Mouse (Mus musculus): Measurements from ENCODE around the gene Dbndd2. TPM values are rescaled to one million over a fixed set of nuclear protein-coding genes. Genes with fewer than 3 reads are reported as not detected.
A peak's percentile ranks its signal among the peaks of the same experiment; 100 is the strongest.

The Dbndd2 gene
- 8.8 and 17.9 TPM in 2 replicates for polyA plus RNA-seq (2014; fragmentation: Nextera tagmentation; extraction: Ambion mirVana)

DNA sequence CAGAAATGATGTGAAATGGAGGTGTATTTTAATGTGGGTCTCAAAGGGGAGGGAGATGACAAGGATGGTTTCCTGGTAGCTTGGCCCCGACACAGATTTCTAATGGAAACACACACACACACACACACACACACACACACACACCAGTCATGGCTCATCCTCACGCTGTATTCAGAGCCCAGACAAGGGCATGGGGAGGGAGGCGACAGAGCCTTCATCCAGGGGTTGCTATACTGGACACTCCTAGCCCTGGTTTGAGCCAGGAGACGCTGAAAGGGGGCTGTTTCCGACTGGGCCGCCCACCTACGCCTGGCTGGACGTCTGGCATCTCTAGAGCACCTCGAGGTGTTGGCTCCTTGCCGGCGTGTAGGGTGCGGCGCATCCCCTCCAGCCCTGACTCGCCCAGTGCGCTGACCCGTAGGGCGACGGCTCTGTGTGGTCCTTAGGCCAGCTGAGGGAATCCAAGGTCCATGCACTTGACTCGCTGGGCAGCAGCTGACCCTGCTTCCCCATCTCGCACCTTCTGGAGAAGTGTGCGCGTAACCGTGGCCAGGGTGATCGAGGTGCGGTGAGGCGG lies at the start of gene Dbndd2:
Gene Dbndd2, plus strand, starts transcription at position 426 of the 577 bp plus-strand sequence.
- Histone ChIP-seq H3K4me1 (ENCODE audit: control insufficient read depth, insufficient read depth, low read length) (peaks cover 12% of the 10 kb centered on the region; the same call in 1 of the 2 replicates), H3K9me3 (ENCODE audit: control insufficient read depth, low read depth, low read length) (no peaks in the 10 kb centered on the region), H3K27ac (ENCODE audit: low read length) (no peak within 1 kb of the TSS), H3K4me2 (replicated peaks; ENCODE audit: low read depth, low read length) (peak within 1 kb of the TSS; percentile 94), H3K4me3 (ENCODE audit: low read depth, low read length) (peak within 1 kb of the TSS; percentile 55), H3K36me3 (ENCODE audit: control insufficient read depth, insufficient read depth, low read length) (no peaks in the 10 kb centered on the region; the same call in 1 of the 2 replicates), H3K27me3 (ENCODE audit: control insufficient read depth, insufficient read depth, low read length) (no peaks in the 10 kb centered on the region), H3K9ac (replicated peaks; ENCODE audit: low read depth, low read length) (peak within 1 kb of the TSS; percentile 37)
- peak; percentile 57; the same call in 1 of the 2 replicates for ATAC-seq (ENCODE audit: insufficient number of reproducible peaks, insufficient read depth, low FRiP score, low read depth)
- 4% methylated on average over 26 of the region's 26 CpGs for WGBS

- peak overlapping the region; percentile 82 for H3K27ac ChIP-seq (ENCODE audit: low read length)
- H3K27me3 ChIP-seq (ENCODE audit: control insufficient read depth, insufficient read depth, low read length), result no peaks in the 10 kb centered on the region
- peaks cover 77% of the 10 kb centered on the region for H3K4me1 ChIP-seq (ENCODE audit: control insufficient read depth, insufficient read depth, low read length)
- H3K4me3 ChIP-seq (ENCODE audit: low read depth, low read length), result no peak overlapping the region
- 25% methylated on average over 8 of the region's 8 CpGs for WGBS
- H3K9me3 ChIP-seq (ENCODE audit: control insufficient read depth, low read depth, low read length), result no peaks in the 10 kb centered on the region
- no peak for ATAC-seq (ENCODE audit: insufficient number of reproducible peaks, insufficient read depth, low FRiP score, low read depth)
- 0 out of 2 replicates have a peak overlapping the region, but pooled peaks have one; percentile 10 for H3K9ac ChIP-seq (replicated peaks; ENCODE audit: low read depth, low read length)
- no peaks in the 10 kb centered on the region for H3K36me3 ChIP-seq (ENCODE audit: control insufficient read depth, insufficient read depth, low read length)
- peak overlapping the region; percentile 26 for H3K4me2 ChIP-seq (replicated peaks; ENCODE audit: low read depth, low read length)
Measured at GRCm38 (mm10) chr2:164436215-164436913, 49.5 kb upstream of the Dbndd2 start.

- 0 out of 2 replicates have a peak overlapping the region, but pooled peaks have one; percentile 10 for H3K9ac ChIP-seq (replicated peaks; ENCODE audit: low read depth, low read length)
- H3K36me3 ChIP-seq (ENCODE audit: control insufficient read depth, insufficient read depth, low read length), result no peaks in the 10 kb centered on the region
- H3K27me3 ChIP-seq (ENCODE audit: control insufficient read depth, insufficient read depth, low read length), result no peaks in the 10 kb centered on the region
- WGBS, result 41% methylated on average over 3 of the region's 3 CpGs
- peaks cover 76% of the 10 kb centered on the region for H3K4me1 ChIP-seq (ENCODE audit: control insufficient read depth, insufficient read depth, low read length)
- ATAC-seq (ENCODE audit: insufficient number of reproducible peaks, insufficient read depth, low FRiP score, low read depth), result peak; percentile 34; the same call in 1 of the 2 replicates
- H3K4me2 ChIP-seq (replicated peaks; ENCODE audit: low read depth, low read length), result peak overlapping the region; percentile 26
- no peak overlapping the region for H3K4me3 ChIP-seq (ENCODE audit: low read depth, low read length)
- H3K9me3 ChIP-seq (ENCODE audit: control insufficient read depth, low read depth, low read length), result no peaks in the 10 kb centered on the region
- H3K27ac ChIP-seq (ENCODE audit: low read length), result peak overlapping the region; percentile 82; the same call in 1 of the 2 replicates
Measured at GRCm38 (mm10) chr2:164436961-164437360, 48.9 kb upstream of the Dbndd2 start.

DNA sequence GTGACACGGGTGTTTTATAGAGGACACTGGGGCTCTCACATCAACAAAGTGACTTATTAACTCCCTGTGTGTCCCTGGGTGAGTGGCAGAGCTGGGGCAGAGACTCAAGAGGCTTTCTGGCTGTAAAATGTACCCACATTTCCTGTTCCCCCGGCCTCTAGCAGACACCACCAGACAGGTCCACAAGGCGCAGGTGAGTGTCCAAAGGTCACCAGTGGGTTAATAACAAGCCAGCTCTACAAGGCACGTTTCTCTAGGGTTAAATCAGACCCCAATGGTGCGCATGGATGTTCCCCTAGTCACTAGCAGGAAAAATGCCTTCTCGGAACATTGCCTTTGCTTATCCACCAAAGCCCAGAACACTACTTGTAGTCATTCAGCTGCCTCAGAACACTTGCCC lies 48.2 kb upstream of the Dbndd2 start:
- no peaks in the 10 kb centered on the region for H3K27me3 ChIP-seq (ENCODE audit: control insufficient read depth, insufficient read depth, low read length)
- H3K4me1 ChIP-seq (ENCODE audit: control insufficient read depth, insufficient read depth, low read length), result peaks cover 69% of the 10 kb centered on the region
- no peaks in the 10 kb centered on the region for H3K36me3 ChIP-seq (ENCODE audit: control insufficient read depth, insufficient read depth, low read length)
- WGBS, result 40% methylated on average over 6 of the region's 6 CpGs
- ATAC-seq (ENCODE audit: insufficient number of reproducible peaks, insufficient read depth, low FRiP score, low read depth), result no peak
- H3K27ac ChIP-seq (ENCODE audit: low read length), result peak overlapping the region; percentile 86
- no peaks in the 10 kb centered on the region for H3K9me3 ChIP-seq (ENCODE audit: control insufficient read depth, low read depth, low read length)
- H3K4me3 ChIP-seq (ENCODE audit: low read depth, low read length), result no peak overlapping the region
- peak overlapping the region; percentile 26 for H3K4me2 ChIP-seq (replicated peaks; ENCODE audit: low read depth, low read length)
- 0 out of 2 replicates have a peak overlapping the region, but pooled peaks have one; percentile 6 for H3K9ac ChIP-seq (replicated peaks; ENCODE audit: low read depth, low read length)

DNA sequence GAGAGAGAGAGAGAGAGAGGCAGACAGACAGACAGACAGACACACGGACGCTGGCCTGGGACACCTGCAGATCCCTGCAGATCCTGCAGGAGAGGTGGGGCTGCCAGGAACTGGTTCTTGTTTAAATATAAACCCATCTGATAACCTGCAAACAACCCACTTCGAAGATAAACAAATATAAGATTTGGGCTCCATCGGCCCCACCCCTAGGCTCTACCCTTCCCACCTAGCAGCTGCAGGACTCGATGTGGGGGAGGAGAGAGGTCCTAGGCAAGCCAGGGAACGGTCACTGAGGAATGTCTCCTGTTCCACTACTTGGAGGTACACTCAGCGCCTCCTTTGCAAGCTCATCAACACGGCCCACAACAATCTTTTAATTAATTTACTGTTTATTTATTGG lies 47.6 kb upstream of the Dbndd2 start:
- Histone ChIP-seq H3K4me1 (ENCODE audit: control insufficient read depth, insufficient read depth, low read length) (peaks cover 63% of the 10 kb centered on the region), H3K27ac (ENCODE audit: low read length) (peak overlapping the region; percentile 86; the same call in 1 of the 2 replicates), H3K27me3 (ENCODE audit: control insufficient read depth, insufficient read depth, low read length) (no peaks in the 10 kb centered on the region), H3K4me2 (replicated peaks; ENCODE audit: low read depth, low read length) (peak overlapping the region; percentile 13), H3K9me3 (ENCODE audit: control insufficient read depth, low read depth, low read length) (no peaks in the 10 kb centered on the region), H3K9ac (replicated peaks; ENCODE audit: low read depth, low read length) (no peak overlapping the region), H3K36me3 (ENCODE audit: control insufficient read depth, insufficient read depth, low read length) (no peaks in the 10 kb centered on the region), H3K4me3 (ENCODE audit: low read depth, low read length) (no peak overlapping the region)
- ATAC-seq (ENCODE audit: insufficient number of reproducible peaks, insufficient read depth, low FRiP score, low read depth), result peak; percentile 51
- WGBS, result 32% methylated on average over 8 of the region's 8 CpGs

DNA sequence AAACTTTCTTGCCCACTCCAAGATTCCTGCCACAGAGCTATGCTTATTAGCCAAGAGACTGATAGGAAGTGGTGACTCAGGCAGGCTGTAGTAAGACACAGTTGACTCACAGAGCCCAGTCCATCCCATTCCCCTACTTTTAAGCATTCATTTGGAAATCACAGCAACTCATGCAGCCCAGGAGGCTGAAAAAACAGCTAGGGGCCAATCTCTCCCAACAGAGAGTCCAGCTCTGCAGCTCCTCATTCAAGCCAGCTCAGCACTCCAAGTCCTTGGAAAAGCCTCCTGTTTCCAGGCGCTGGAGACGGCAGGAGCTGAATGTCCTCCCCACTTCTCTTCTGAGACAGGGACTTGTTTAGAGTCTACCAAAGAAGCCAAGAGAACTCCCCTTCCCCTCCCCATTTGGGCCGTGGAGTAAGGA lies 46.9 kb upstream of the Dbndd2 start:
- Histone ChIP-seq H3K4me3 (ENCODE audit: low read depth, low read length) (no peak overlapping the region), H3K27me3 (ENCODE audit: control insufficient read depth, insufficient read depth, low read length) (no peaks in the 10 kb centered on the region), H3K27ac (ENCODE audit: low read length) (peak overlapping the region; percentile 3; the same call in 1 of the 2 replicates), H3K9ac (replicated peaks; ENCODE audit: low read depth, low read length) (no peak overlapping the region), H3K36me3 (ENCODE audit: control insufficient read depth, insufficient read depth, low read length) (no peaks in the 10 kb centered on the region), H3K4me1 (ENCODE audit: control insufficient read depth, insufficient read depth, low read length) (peaks cover 62% of the 10 kb centered on the region), H3K4me2 (replicated peaks; ENCODE audit: low read depth, low read length) (no peak overlapping the region; the same call in 1 of the 2 replicates), H3K9me3 (ENCODE audit: control insufficient read depth, low read depth, low read length) (no peaks in the 10 kb centered on the region)
- 50% methylated on average over 3 of the region's 3 CpGs for WGBS
- ATAC-seq (ENCODE audit: insufficient number of reproducible peaks, insufficient read depth, low FRiP score, low read depth), result no peak

- ATAC-seq (ENCODE audit: insufficient number of reproducible peaks, insufficient read depth, low FRiP score, low read depth), result no peak
Measured at GRCm38 (mm10) chr2:164440314-164440713, 45.6 kb upstream of the Dbndd2 start.

DNA sequence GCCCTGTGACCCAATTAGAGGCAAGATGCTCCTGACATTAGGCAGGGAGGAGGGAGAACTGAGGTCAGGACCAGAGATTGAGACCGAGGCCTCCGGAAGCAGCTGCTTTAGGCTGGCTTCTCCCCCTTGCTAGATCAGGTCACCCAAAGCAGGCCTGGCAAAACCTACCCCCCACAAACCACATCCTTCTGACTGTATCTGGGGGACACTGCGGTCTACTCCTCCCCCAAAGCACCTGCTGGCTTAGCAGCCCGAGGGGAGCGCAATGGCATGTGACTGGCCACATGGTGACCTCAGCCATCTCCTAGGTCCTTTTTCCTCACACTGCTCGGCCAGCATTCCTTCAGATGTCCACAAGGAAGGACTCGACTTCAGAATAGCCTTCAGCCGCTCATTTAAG lies 44.8 kb upstream of the Dbndd2 start:
- H3K27ac ChIP-seq (ENCODE audit: low read length), result no peak overlapping the region; the same call in 1 of the 2 replicates
- peak overlapping the region; percentile 65 for H3K4me2 ChIP-seq (replicated peaks; ENCODE audit: low read depth, low read length)
- H3K27me3 ChIP-seq (ENCODE audit: control insufficient read depth, insufficient read depth, low read length), result no peaks in the 10 kb centered on the region
- H3K9me3 ChIP-seq (ENCODE audit: control insufficient read depth, low read depth, low read length), result no peaks in the 10 kb centered on the region
- H3K36me3 ChIP-seq (ENCODE audit: control insufficient read depth, insufficient read depth, low read length), result no peaks in the 10 kb centered on the region
- H3K4me1 ChIP-seq (ENCODE audit: control insufficient read depth, insufficient read depth, low read length), result peaks cover 43% of the 10 kb centered on the region; the same call in 1 of the 2 replicates
- 38% methylated on average over 8 of the region's 8 CpGs for WGBS
- ATAC-seq (ENCODE audit: insufficient number of reproducible peaks, insufficient read depth, low FRiP score, low read depth), result no peak
- H3K4me3 ChIP-seq (ENCODE audit: low read depth, low read length), result peak overlapping the region; percentile 64
- H3K9ac ChIP-seq (replicated peaks; ENCODE audit: low read depth, low read length), result no peak overlapping the region

More at GRCm38 (mm10) chr2:164440314-164440713, 45.6 kb upstream of the Dbndd2 start:
- peak overlapping the region; percentile 65; the same call in 1 of the 2 replicates for H3K4me2 ChIP-seq (replicated peaks; ENCODE audit: low read depth, low read length)
- peaks cover 49% of the 10 kb centered on the region for H3K4me1 ChIP-seq (ENCODE audit: control insufficient read depth, insufficient read depth, low read length)
- H3K27ac ChIP-seq (ENCODE audit: low read length), result no peak overlapping the region
- H3K9me3 ChIP-seq (ENCODE audit: control insufficient read depth, low read depth, low read length), result no peaks in the 10 kb centered on the region
- no peak overlapping the region for H3K4me3 ChIP-seq (ENCODE audit: low read depth, low read length)
- H3K36me3 ChIP-seq (ENCODE audit: control insufficient read depth, insufficient read depth, low read length), result no peaks in the 10 kb centered on the region
- 52% methylated on average over 5 of the region's 5 CpGs for WGBS
- no peaks in the 10 kb centered on the region for H3K27me3 ChIP-seq (ENCODE audit: control insufficient read depth, insufficient read depth, low read length)
- H3K9ac ChIP-seq (replicated peaks; ENCODE audit: low read depth, low read length), result no peak overlapping the region
